Mouse (Mus musculus) E14TG2a.4 (cell line): ENCODE data around the gene Yaf2.

ENCODE experiments used
- CTCF ChIP-seq: conservative IDR thresholded peaks from 2 replicates; pipeline ENCODE4 v1.5.1; 2014; ENCODE audit warnings: low read length
- NANOG ChIP-seq: IDR thresholded peaks from 2 replicates; pipeline ENCODE4 v1.6.1; 2014; ENCODE audit warnings: borderline replicate concordance, low read length, mixed read lengths
- POU5F1 ChIP-seq: IDR thresholded peaks from 2 replicates; pipeline ENCODE4 v1.6.1; 2014; ENCODE audit warnings: low read length, borderline replicate concordance

- TF ChIP-seq CTCF = no peak
- no peak for TF ChIP-seq NANOG
- TF ChIP-seq POU5F1 = no peak
Observed at GRCm38 (mm10) chr15:93336658-93336924, 144 bp downstream of the Yaf2 start.
